Mouse (Mus musculus) hindbrain, embryonic 11.5 days (tissue): ENCODE data around the gene Ylpm1. TPM values are rescaled to one million over a fixed set of nuclear protein-coding genes. Genes with fewer than 3 reads are reported as not detected.

Experiments used
- ATAC-seq: fragments of 200-750 bp; cut with Nextera tagmentation; 2 replicates; pipeline ENCODE4 v1.8.0; 2017; ENCODE audit warnings: mild to moderate bottlenecking, moderate TSS enrichment, moderate library complexity; ENCODE audit not compliant: low FRiP score
- DNase-seq: peaks from one replicate; pipeline ENCODE4 v3.0.0-alpha.2; 2015; ENCODE audit warnings: low spot score
- H3K27ac ChIP-seq: fragments of 300-500 bp; sonication (generic); 2 replicates; pipeline ENCODE4 v1.5.1; 2014; ENCODE audit warnings: mild to moderate bottlenecking, low read depth, low read length
- H3K27me3 ChIP-seq: fragments of 300-500 bp; sonication (generic); 2 replicates; pipeline ENCODE4 v1.6.1; 2014; ENCODE audit warnings: mild to moderate bottlenecking, low read length, moderate library complexity, mixed read lengths; ENCODE audit not compliant: control insufficient read depth, insufficient read depth
- H3K36me3 ChIP-seq: fragments of 300-500 bp; sonication (generic); 2 replicates; pipeline ENCODE4 v1.6.1; 2014; ENCODE audit warnings: mild to moderate bottlenecking, low read length, moderate library complexity, mixed read lengths; ENCODE audit not compliant: control insufficient read depth, insufficient read depth
- H3K4me1 ChIP-seq: fragments of 300-500 bp; sonication (generic); replicated peaks from 2 replicates; pipeline ENCODE4 v1.6.1; 2014; ENCODE audit warnings: low read length, mixed read lengths; ENCODE audit not compliant: control insufficient read depth, insufficient read depth
- H3K4me2 ChIP-seq: fragments of 300-500 bp; sonication (generic); replicated peaks from 2 replicates; pipeline ENCODE4 v1.6.1; 2014; ENCODE audit warnings: mild to moderate bottlenecking, low read depth, low read length
- H3K4me3 ChIP-seq: fragments of 300-500 bp; sonication (generic); 2 replicates; pipeline ENCODE4 v1.5.1; 2014; ENCODE audit warnings: low read depth, low read length
- H3K9ac ChIP-seq: fragments of 300-500 bp; sonication (generic); 2 replicates; pipeline ENCODE4 v1.6.1; 2014; ENCODE audit warnings: low read depth, low read length
- H3K9me3 ChIP-seq: fragments of 300-500 bp; sonication (generic); 2 replicates; pipeline ENCODE4 v1.6.1; 2016; ENCODE audit warnings: low read length; ENCODE audit not compliant: control insufficient read depth
- WGBS: fragments of 180-500 bp; shearing (Covaris S2); extraction: QIAGEN DNeasy Blood & Tissue Kit; methylation state at CpG from one replicate; pipeline ENCODE4 v1.1.7; 2014; 5-methylcytosine and 5-hydroxymethylcytosine counted together
- polyA plus RNA-seq: library from polyadenylated mRNA; unstranded; fragments of >200 nt; fragmentation: Nextera tagmentation; extraction: Ambion mirVana; gene quantifications from 2 replicates; pipeline ENCODE4 v1.2.1, GENCODE M21; 2014

Ylpm1 gene
- polyA plus RNA-seq, 1 experiment from 2014 or later = 53.2 TPM

DNA sequence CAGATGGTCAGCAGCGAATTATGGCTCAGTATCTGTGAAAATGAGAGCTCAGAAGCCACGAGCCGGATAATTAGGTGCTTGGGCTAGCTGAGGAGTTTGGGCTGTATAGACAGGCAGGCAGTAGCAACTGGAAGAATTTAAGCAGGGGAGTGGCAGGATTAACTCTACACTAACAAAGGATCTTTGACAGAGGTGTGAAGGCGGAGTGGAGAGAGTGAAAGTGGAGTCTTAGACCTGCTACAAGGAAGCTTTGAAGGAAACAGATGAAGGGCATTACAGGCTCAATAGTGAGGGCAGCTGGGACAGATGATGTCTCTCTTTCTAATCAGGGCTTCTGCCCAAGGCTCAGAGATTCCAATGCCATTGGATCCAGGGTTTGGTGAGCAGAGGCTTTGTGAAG is 113.3 kb downstream of the Ylpm1 start:
- 55% methylated on average over 4 of the region's 4 CpGs for WGBS
- H3K4me3 ChIP-seq = no peak overlapping the region
- no peak overlapping the region for H3K4me2 ChIP-seq
- H3K27ac ChIP-seq = no peak overlapping the region
- H3K27me3 ChIP-seq = no peaks in the 10 kb centered on the region
- no peak overlapping the region for H3K9ac ChIP-seq
- no peak for DNase-seq
- no peaks in the 10 kb centered on the region for H3K9me3 ChIP-seq
- no peak for ATAC-seq
- peaks cover 3% of the 10 kb centered on the region; the same call in 1 of the 2 replicates for H3K4me1 ChIP-seq
- H3K36me3 ChIP-seq = no peaks in the 10 kb centered on the region

DNA sequence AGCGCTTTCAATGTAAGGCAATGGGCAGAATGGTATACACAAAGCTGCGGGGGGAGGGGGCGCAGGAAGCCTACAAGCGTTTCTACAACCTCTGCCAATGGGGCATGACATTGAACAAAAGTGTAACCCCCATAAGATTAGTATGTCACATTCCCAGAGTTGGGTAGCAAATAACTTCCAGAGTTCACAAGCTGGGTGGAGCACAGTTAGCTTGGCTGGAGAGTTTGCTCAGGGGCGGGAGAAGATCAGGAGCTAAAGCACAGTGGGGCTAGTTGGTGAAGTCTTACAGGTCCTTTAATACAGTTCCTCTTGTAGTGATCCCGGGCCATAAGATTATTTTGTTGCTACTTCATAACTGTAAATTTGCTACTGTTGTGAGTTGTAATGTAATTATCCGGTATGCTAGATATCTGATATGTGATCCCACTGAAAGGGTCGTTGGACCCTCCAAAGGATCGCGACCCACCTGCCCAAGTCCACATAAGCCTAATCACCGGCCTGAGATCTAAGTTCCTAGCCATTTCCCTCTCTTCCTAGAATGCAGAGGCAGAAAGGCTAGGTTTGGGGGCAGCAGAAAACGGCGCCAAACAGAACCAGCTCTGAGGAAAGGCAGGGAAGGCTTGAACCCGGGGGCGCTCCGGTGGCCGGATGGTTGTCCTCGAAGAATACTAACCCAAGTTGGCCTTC is 114.0 kb downstream of the Ylpm1 start:
- H3K9ac ChIP-seq = peak overlapping the region; percentile 92
- peak overlapping the region; percentile 73 for H3K4me2 ChIP-seq
- ATAC-seq (no peak), DNase-seq (peak; percentile 23)
- H3K27me3 ChIP-seq = no peaks in the 10 kb centered on the region
- H3K9me3 ChIP-seq = no peaks in the 10 kb centered on the region
- no peaks in the 10 kb centered on the region for H3K36me3 ChIP-seq
- WGBS = 18% methylated on average over 18 of the region's 18 CpGs
- H3K4me1 ChIP-seq = peaks cover 3% of the 10 kb centered on the region; the same call in 1 of the 2 replicates
- H3K4me3 ChIP-seq = peak overlapping the region; percentile 94
- peak overlapping the region; percentile 6; the same call in 1 of the 2 replicates for H3K27ac ChIP-seq

DNA sequence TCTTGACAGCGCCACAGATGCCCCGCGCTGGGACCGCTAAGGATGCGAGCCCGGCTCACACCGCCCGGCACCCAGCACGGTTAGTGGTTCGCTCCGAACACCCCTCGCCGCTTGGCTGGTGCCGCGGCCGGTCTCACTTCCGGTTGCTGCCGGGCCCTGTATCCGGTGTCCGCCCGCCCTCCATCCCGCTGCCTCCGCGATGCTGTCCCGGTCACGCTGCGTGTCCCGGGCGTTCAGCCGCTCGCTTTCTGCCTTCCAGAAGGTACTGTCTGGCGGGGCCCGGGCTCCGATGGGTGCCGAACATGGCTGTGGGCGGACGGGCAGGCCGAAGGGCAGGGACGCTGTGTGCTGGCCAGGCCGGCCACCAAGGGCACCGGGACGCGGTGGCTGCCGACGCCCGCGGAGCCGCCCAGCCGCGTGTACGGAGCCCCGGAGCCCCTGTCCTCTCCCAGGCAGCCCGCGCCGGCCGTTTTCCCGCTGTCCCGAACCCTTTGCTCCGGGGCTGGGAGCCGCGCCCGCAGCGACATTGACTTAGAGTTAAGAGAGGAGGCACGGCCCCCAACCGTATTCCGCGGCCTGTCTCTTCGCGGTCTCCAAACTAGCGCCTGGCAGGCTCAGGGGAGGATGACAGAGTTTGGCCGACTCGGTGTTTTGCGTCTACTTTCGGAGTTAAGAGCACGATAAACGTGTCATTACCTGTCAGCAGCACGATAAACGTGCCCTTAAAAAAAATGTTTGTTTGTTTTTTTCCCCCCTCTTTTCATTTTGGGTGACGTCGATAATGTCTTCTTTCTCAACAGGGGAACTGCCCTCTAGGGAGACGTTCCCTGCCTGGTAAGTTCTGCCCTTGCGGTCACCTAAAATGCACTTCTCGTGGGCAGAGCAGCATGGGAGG is 114.8 kb downstream of the Ylpm1 start, which contains the start of the genes Prox2 and Dlst:
TSS of gene Prox2 (minus strand) at position 62 of the 895 bp plus-strand sequence.
TSS of gene Dlst (plus strand) at position 136 of the 895 bp plus-strand sequence.
- ATAC-seq = peak; percentile 97
- Histone ChIP-seq H3K4me2 (peak within 1 kb of the TSS; percentile 73), H3K9me3 (no peaks in the 10 kb centered on the region), H3K4me3 (peak within 1 kb of the TSS; percentile 94), H3K27me3 (no peaks in the 10 kb centered on the region), H3K4me1 (peaks cover 3% of the 10 kb centered on the region; the same call in 1 of the 2 replicates), H3K9ac (peak within 1 kb of the TSS; percentile 92), H3K36me3 (no peaks in the 10 kb centered on the region), H3K27ac (peak within 1 kb of the TSS; percentile 6; the same call in 1 of the 2 replicates)
- WGBS = under 1% methylated on average over 82 of the region's 83 CpGs
- peak; percentile 91 for DNase-seq

DNA sequence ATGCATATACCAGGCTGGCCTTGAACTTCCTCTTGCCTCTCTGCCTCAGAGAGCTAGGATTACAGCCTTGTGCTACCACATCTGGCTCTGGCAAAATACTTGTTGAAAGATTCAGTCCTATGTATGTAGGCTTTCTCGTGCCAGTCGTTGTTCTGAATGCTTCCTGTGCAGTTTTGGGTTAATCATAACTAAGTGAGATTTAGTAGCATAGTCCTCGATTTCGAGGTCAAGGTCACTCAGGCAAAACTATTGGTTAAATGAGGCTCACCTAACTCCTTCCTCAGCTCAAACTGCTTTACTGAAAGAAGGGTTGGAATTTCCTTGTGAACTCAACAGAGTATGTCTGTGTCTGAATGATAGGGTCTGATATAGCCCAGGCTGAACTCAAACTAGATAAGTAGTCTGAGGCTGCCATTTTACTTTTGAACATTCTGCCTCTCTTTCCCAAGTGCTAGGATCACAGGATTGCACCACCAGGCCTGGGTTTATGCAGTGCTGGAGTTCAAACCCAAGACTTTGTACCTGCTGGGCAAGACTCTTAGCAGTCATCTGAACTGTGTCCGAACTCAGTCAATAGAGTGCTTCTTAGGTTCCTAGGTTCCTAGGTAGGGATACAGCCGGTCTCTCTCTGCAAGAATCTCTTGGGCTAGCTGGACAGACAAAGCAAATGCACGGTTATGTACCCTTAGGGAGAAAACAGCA is 116.6 kb downstream of the Ylpm1 start:
- 89% methylated on average over 7 of the region's 7 CpGs for WGBS
- H3K36me3 ChIP-seq = no peaks in the 10 kb centered on the region
- DNase-seq = no peak
- H3K4me3 ChIP-seq = no peak overlapping the region
- H3K4me2 ChIP-seq = no peak overlapping the region; the same call in 1 of the 2 replicates
- no peak for ATAC-seq
- no peaks in the 10 kb centered on the region for H3K27me3 ChIP-seq
- no peak overlapping the region for H3K9ac ChIP-seq
- no peaks in the 10 kb centered on the region for H3K9me3 ChIP-seq
- H3K27ac ChIP-seq = no peak overlapping the region
- H3K4me1 ChIP-seq = peaks cover 3% of the 10 kb centered on the region; the same call in 1 of the 2 replicates

DNA sequence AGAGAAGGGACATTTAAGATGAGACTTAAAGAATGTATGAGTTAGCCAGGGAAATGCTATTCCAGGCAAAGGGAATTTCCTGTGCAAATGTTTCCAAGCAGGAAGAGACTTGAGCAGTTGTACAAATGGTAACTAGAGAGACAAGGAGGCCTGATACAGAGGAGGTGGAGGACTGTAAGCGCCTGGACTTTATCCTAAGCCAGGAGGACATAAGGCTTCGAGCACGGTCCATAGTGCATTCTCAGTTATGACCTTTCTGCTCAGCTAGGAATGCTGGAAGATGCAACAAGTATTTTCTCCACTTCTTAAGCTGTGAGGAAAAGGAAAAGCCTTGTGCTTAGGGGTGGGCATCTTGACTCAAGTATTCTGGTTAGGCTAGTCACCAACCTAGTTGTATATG is 117.2 kb downstream of the Ylpm1 start:
- DNase-seq (no peak), ATAC-seq (no peak)
- H3K4me2 ChIP-seq = no peak overlapping the region
- no peaks in the 10 kb centered on the region for H3K9me3 ChIP-seq
- no peak overlapping the region for H3K9ac ChIP-seq
- peaks cover 3% of the 10 kb centered on the region; the same call in 1 of the 2 replicates for H3K4me1 ChIP-seq
- H3K4me3 ChIP-seq = no peak overlapping the region
- WGBS = 90% methylated on average over 3 of the region's 3 CpGs
- no peaks in the 10 kb centered on the region for H3K27me3 ChIP-seq
- H3K27ac ChIP-seq = no peak overlapping the region
- H3K36me3 ChIP-seq = no peaks in the 10 kb centered on the region

DNA sequence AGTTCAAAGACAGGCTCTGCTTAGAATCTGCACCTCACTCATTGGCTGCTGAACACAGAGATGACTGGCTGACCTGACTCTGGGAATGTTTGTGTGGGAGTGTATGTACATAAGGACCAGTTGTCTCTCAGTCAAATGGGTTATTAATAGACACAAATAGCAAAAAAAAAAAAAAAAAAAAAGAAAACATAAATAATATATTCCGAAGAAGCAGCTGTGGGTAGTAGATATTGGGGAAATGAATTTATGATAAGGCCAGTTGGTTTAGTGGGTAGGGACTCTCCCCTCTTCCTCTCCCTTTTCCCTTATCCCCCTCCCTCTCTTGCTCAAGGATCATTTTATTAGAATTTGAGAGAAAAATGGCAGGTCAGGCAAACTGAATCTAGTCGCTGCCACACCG is 117.8 kb downstream of the Ylpm1 start:
- peaks cover 3% of the 10 kb centered on the region; the same call in 1 of the 2 replicates for H3K4me1 ChIP-seq
- ATAC-seq = no peak
- H3K27ac ChIP-seq = no peak overlapping the region
- DNase-seq = no peak
- H3K9ac ChIP-seq = no peak overlapping the region
- no peaks in the 10 kb centered on the region for H3K9me3 ChIP-seq
- no peak overlapping the region for H3K4me2 ChIP-seq
- WGBS = 97% methylated on average over 3 of the region's 3 CpGs
- H3K27me3 ChIP-seq = no peaks in the 10 kb centered on the region
- H3K4me3 ChIP-seq = no peak overlapping the region
- no peaks in the 10 kb centered on the region; the same call in 1 of the 2 replicates for H3K36me3 ChIP-seq

DNA sequence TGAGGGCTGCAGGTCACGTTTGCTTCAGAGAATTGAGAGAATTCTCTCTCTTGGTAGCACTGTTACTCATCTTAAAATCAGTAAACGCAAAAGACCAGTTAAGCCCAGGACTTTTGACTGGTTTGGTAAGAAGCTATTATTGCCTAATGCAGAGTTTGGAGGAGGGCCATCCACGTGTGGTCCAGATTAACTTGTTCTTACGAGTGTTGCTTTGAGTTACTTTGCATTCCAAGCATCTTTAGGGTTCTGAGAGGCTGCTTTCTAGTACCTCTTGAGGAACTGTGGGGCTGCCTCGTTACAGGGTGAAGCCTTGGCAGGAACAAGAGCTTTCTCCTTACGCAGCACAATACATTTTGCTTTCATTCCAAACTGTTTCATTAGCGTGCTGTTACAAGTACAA is 119.6 kb downstream of the Ylpm1 start:
- Histone ChIP-seq H3K4me3 (no peak overlapping the region), H3K9me3 (no peaks in the 10 kb centered on the region), H3K36me3 (no peaks in the 10 kb centered on the region; the same call in 1 of the 2 replicates), H3K27me3 (no peaks in the 10 kb centered on the region), H3K4me1 (no peaks in the 10 kb centered on the region; the same call in 1 of the 2 replicates), H3K27ac (no peak overlapping the region), H3K9ac (no peak overlapping the region), H3K4me2 (no peak overlapping the region)
- ATAC-seq (no peak), DNase-seq (no peak)
- WGBS = 91% methylated on average over 7 of the region's 7 CpGs
